In the genomic region with DNA sequence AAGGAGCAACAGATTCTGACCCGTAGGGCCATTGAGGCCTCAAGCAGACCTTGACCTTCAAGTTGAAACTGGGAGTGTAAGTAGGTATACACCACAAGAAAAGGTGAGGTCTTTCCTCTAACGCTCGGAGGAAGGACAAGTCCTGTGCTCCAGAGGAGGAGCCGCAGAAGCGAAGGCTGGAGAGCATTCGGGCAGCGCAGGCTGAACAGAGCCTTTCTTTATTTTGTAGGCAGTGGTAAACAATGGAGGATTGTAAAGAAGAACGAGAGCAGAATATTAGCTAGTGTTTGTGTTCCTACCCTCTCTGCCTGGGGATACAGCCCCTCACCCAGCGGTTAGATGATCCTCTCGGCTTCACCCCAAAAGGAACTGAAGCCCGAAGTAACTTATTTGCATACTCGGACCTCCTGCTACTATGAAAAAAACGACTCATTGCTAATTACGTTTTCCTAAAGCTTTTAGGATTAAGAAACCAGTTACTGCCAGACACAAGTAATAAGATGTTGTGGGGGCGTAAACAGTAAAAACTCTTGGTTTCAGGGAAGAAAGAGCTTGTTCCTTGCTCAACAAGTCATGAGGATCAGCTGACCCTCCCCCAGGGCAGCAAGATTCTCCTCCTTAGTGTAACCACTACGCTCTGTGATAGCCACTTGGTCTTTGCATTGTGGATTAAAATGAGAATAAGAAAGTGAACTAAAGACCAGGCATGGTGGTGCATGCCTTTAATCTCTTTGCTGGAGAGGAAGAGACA, we compare ENCODE assay signal across 8 mouse cellular contexts. TPM values are rescaled to one million over a fixed set of nuclear protein-coding genes. Genes with fewer than 3 reads are reported as not detected.
A peak's percentile ranks its signal among the peaks of the same experiment; 100 is the strongest.
DNase-seq lines count a peak whose midpoint lies in the region; ATAC-seq and TF ChIP-seq lines count a peak whose summit lies in the region.

No protein-coding gene starts in this region.

- peak overlapping the region; percentile 41; the same call in 1 of the 2 replicates for H3K9ac ChIP-seq in heart, embryonic 16.5 days (ENCODE audit: low read length)
- no peak overlapping the region; the same call in 1 of the 2 replicates for H3K9ac ChIP-seq in lung, postnatal 0 days (replicated peaks; ENCODE audit: low read depth)

- H3K9me3 ChIP-seq in heart, embryonic 16.5 days (replicated peaks; ENCODE audit: control insufficient read depth, low read length) = no peaks in the 10 kb centered on the region
- H3K9me3 ChIP-seq in lung, postnatal 0 days (ENCODE audit: low read length) = no peaks in the 10 kb centered on the region

- peak overlapping the region; percentile 93 for H3K27ac ChIP-seq in brown adipose tissue, adult 24 weeks (replicated peaks; ENCODE audit: low read depth, low read length)
- H3K27ac ChIP-seq in heart, embryonic 16.5 days (ENCODE audit: low read length) = no peak overlapping the region
- peak overlapping the region; percentile 74 for H3K27ac ChIP-seq in lung, postnatal 0 days (ENCODE audit: low read length)

- H3K4me1 ChIP-seq in brown adipose tissue, adult 24 weeks (ENCODE audit: control insufficient read depth, insufficient read depth, insufficient read length, low read length) = no peaks in the 10 kb centered on the region
- peaks cover 7% of the 10 kb centered on the region for H3K4me1 ChIP-seq in heart, embryonic 16.5 days (ENCODE audit: control insufficient read depth, insufficient read depth, low read length)
- peaks cover 7% of the 10 kb centered on the region; the same call in 1 of the 2 replicates for H3K4me1 ChIP-seq in lung, postnatal 0 days (ENCODE audit: insufficient read depth, low read depth, low read length)

- H3K36me3 ChIP-seq in heart, embryonic 16.5 days (ENCODE audit: control insufficient read depth, insufficient read depth) = no peaks in the 10 kb centered on the region
- H3K36me3 ChIP-seq in lung, postnatal 0 days (ENCODE audit: insufficient read depth, low read length) = no peaks in the 10 kb centered on the region

- peak; percentile 39 for DNase-seq in layer of hippocampus, adult 9-11 months
- DNase-seq in layer of hippocampus, adult 9-10 months (ENCODE audit: low spot score) = no peak
- peak; percentile 51 for DNase-seq in lung, postnatal 0 days (ENCODE audit: low spot score)
- DNase-seq in left cerebral cortex, adult 18-20 months (ENCODE audit: low spot score in 2 of 2) = no peak
- no peak for DNase-seq in right cerebral cortex, postnatal 36 days (ENCODE audit: low spot score in 2 of 2)

- peak overlapping the region; percentile 38 for H3K4me2 ChIP-seq in heart, embryonic 16.5 days (ENCODE audit: low read depth, low read length)
- peak overlapping the region; percentile 31 for H3K4me2 ChIP-seq in lung, postnatal 0 days (replicated peaks; ENCODE audit: low read depth, low read length)

- H3K27me3 ChIP-seq in heart, embryonic 16.5 days (ENCODE audit: control insufficient read depth, insufficient read depth, low read length) = no peaks in the 10 kb centered on the region
- no peaks in the 10 kb centered on the region for H3K27me3 ChIP-seq in lung, postnatal 0 days (replicated peaks; ENCODE audit: insufficient read depth, low read length)

- no peak for TF ChIP-seq CTCF in lung, postnatal 0 days (IDR thresholded peaks at IDR 0.05)

- no peak for ATAC-seq in heart, embryonic 16.5 days (replicated peaks; ENCODE audit: extremely low read depth, insufficient read depth, low FRiP score)
- no peak for ATAC-seq in lung, postnatal 0 days
- no peak; the same call in 1 of the 2 replicates for ATAC-seq in monocyte, adult 5-6 weeks (replicated peaks; ENCODE audit: insufficient number of reproducible peaks, low FRiP score, low TSS enrichment, poor library complexity, severe bottlenecking)

- 0 out of 2 replicates have a peak overlapping the region, but pooled peaks have one; percentile 9 for H3K4me3 ChIP-seq in brown adipose tissue, adult 24 weeks (ENCODE audit: insufficient read depth, low read depth, low read length)
- peak overlapping the region; percentile 15; the same call in 1 of the 2 replicates for H3K4me3 ChIP-seq in heart, embryonic 16.5 days (ENCODE audit: low read length)
- H3K4me3 ChIP-seq in lung, postnatal 0 days (ENCODE audit: low read depth, low read length) = no peak overlapping the region

- 42% methylated on average over 16 of the region's 16 CpGs for WGBS in heart, embryonic 16.5 days
- 45% methylated on average over 16 of the region's 16 CpGs for WGBS in lung, postnatal 0 days

- no peak for TF ChIP-seq EP300 in lung, postnatal 0 days (IDR thresholded peaks at IDR 0.05)

RNA-seq across cellular contexts. Expression of a gene that starts 1.3 kb away (rescaled TPM):
- 61.9 and 64.2 TPM in 2 replicates for polyA plus RNA-seq in brown adipose tissue, adult 24 weeks (2012; ENCODE audit: insufficient read depth, insufficient read length, missing spikeins)
- polyA plus RNA-seq in heart, embryonic 16.5 days (2015; fragmentation: Nextera tagmentation; extraction: Ambion mirVana) = 22.3 and 25.1 TPM in 2 replicates
- 19.5 and 20.0 TPM in 2 replicates for polyA plus RNA-seq in lung, postnatal 0 days (2015; fragmentation: Nextera tagmentation; extraction: Ambion mirVana)
- 173 to 191 TPM (median 177 TPM) in 3 replicates for total RNA-seq in monocyte, adult 5-6 weeks (2017)
- 10 to 100 TPM; 44.6 to 49.3 TPM for total RNA-seq in left cerebral cortex, adult 18-20 months (2021)

RNA-seq across cellular contexts. Expression of a gene that starts 34.4 kb away (rescaled TPM):
- 2.2 and 4.2 TPM in 2 replicates for polyA plus RNA-seq in brown adipose tissue, adult 24 weeks (2012; ENCODE audit: insufficient read depth, insufficient read length, missing spikeins)
- polyA plus RNA-seq in heart, embryonic 16.5 days (2015; fragmentation: Nextera tagmentation; extraction: Ambion mirVana) = 12.3 and 14.0 TPM in 2 replicates
- polyA plus RNA-seq in lung, postnatal 0 days (2015; fragmentation: Nextera tagmentation; extraction: Ambion mirVana) = 3.2 and 5.0 TPM in 2 replicates
- total RNA-seq in monocyte, adult 5-6 weeks (2017) = 5.7 to 6.3 TPM (median 5.7 TPM) in 3 replicates
- 10 to 100 TPM; 78.2 to 91.1 TPM for total RNA-seq in left cerebral cortex, adult 18-20 months (2021)

Comparison
In these comparisons a context has a peak if more than half of its experiments do, and no peak if none do; other contexts are left out.
1. DNase-seq: peak in layer of hippocampus, adult 9-11 months (single experiment) and lung, postnatal 0 days (single experiment); none in layer of hippocampus, adult 9-10 months (single experiment), left cerebral cortex, adult 18-20 months (0 of 2) and right cerebral cortex, postnatal 36 days (0 of 2).